Mouse (Mus musculus): ENCODE data around the gene Fitm1. TPM values are rescaled to one million over a fixed set of nuclear protein-coding genes. Genes with fewer than 3 reads are reported as not detected.

Fitm1 gene
- polyA plus RNA-seq, 1 experiment = not detected

DNA sequence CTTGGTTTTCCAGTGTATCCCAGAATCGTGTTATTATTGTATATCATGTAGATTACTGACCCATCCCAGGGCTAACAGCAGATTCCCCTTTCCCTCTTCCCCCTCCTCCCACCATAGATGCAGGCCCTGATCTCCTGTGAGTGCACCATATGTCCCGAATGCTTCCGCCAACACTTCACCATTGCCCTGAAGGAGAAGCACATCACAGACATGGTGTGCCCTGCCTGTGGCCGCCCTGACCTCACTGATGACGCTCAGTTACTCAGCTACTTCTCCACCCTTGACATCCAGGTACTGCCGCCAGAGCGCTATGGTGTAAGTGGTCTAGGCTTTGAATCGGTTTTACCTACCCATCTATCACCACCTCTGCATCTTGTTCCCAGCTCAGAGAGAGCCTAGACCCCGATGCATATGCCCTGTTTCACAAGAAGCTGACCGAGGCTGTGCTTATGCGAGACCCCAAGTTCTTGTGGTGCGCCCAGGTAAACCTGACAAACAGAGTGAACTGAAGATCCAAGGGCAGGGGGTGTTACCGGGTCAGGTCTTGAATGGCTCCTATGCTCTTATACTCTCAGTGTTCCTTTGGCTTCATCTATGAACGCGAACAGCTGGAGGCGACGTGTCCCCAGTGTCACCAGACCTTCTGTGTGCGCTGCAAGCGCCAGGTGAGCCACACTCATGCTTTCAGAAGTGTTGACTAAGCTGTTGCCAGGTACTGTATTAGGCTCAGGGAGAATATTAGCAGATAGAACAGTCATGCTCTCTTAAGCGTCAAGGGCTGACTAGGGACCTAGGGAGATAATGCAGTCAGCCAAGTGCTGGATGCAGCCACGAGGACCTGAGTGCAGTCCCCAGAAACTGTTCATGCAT is 23.3 kb downstream of the Fitm1 start:
- Histone ChIP-seq H3K4me3 (replicated peaks) (no peak overlapping the region), H3K4me1 (ENCODE audit: control insufficient read depth) (peaks cover 26% of the 10 kb centered on the region), H3K36me3 (ENCODE audit: control insufficient read depth) (peaks cover 96% of the 10 kb centered on the region), H3K9me3 (ENCODE audit: control insufficient read depth, low read length) (no peaks in the 10 kb centered on the region), H3K27me3 (ENCODE audit: control insufficient read depth) (no peaks in the 10 kb centered on the region)
- no peak for TF ChIP-seq GATA1 (IDR thresholded peaks at IDR 0.05; ENCODE audit: low read length)
- no peak for TF ChIP-seq TAL1 (IDR thresholded peaks at IDR 0.05; ENCODE audit: low read length)

DNA sequence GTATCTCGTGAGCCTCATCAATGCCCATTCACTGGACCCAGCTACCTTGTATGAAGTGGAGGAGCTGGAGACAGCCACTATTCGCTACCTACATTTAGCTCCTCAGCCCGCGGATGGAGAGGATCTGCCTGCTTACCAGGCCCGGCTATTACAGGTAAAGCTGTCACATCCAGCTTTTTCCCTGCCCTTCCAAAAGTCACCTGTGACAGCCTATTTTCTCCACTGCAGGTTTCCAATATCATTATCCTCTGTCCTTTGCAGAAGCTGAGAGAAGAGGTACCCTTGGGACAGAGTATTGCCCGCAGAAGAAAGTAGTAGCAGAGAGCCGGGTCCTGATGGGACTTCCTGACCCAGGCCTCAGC is 27.8 kb downstream of the Fitm1 start, which contains the start of gene Irf9:
Gene Irf9 (plus strand): TSS at position 301 of the 362 bp plus-strand sequence.
- TF ChIP-seq TAL1 (IDR thresholded peaks at IDR 0.05; ENCODE audit: low read length) = no peak
- TF ChIP-seq GATA1 (IDR thresholded peaks at IDR 0.05; ENCODE audit: low read length) = no peak
- no peaks in the 10 kb centered on the region for H3K27me3 ChIP-seq (ENCODE audit: control insufficient read depth)
- H3K9me3 ChIP-seq (ENCODE audit: control insufficient read depth, low read length) = no peaks in the 10 kb centered on the region
- H3K36me3 ChIP-seq (ENCODE audit: control insufficient read depth) = peaks cover 92% of the 10 kb centered on the region
- H3K4me1 ChIP-seq (ENCODE audit: control insufficient read depth) = peaks cover 55% of the 10 kb centered on the region
- peak within 1 kb of the TSS; percentile 73 for H3K4me3 ChIP-seq (replicated peaks)

DNA sequence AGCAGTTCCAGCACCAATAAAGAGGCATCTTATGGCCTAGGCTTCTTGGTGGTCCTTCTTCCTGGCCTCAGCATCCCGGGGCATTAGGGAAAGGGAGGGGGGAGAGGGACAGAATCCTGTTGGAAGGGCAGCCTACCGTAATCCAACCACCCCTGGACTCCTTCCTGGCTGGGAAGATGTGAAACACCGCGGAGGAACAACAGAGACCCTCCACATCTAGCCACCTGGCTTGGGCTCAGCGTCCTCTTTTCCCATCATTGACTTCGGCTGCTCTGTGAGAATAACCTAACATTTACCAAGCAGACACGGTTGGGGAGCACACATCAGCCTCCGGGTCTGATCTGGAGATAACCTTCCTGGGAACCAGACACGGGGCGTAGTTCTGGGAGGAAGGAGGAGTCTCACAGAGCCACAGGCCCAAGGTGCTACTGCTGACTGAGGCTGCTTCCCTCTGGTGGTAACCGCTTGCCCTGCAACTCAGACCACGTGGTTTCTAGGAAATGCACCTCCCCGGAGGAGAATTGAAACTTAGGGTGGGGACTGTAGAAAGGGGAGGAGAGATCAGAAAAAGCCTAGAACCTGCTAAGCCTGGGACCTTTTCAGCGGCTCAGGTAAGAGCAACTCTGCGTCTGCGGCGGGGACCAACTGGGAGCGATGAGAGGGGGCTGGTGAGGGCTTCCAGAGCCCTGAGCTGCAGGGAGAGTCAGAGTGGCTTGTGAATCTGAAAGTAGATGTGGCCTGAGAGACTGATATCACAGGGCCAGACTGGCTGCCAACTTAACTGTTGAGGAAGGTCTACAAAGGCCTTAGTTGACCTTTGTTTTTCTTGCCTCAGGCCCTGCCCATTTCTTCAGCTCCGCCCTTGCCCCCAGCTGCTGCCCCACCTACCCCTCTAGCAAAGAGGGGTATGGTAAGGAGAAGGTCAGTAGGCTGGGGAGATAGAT is 28.5 kb downstream of the Fitm1 start:
- Histone ChIP-seq H3K27me3 (ENCODE audit: control insufficient read depth) (no peaks in the 10 kb centered on the region), H3K4me1 (ENCODE audit: control insufficient read depth) (peaks cover 56% of the 10 kb centered on the region), H3K36me3 (ENCODE audit: control insufficient read depth) (peaks cover 92% of the 10 kb centered on the region), H3K9me3 (ENCODE audit: control insufficient read depth, low read length) (no peaks in the 10 kb centered on the region), H3K4me3 (replicated peaks) (peak overlapping the region; percentile 73)
- TF ChIP-seq GATA1 (IDR thresholded peaks at IDR 0.05; ENCODE audit: low read length) (peak; percentile 98), TAL1 (IDR thresholded peaks at IDR 0.05; ENCODE audit: low read length) (no peak)

DNA sequence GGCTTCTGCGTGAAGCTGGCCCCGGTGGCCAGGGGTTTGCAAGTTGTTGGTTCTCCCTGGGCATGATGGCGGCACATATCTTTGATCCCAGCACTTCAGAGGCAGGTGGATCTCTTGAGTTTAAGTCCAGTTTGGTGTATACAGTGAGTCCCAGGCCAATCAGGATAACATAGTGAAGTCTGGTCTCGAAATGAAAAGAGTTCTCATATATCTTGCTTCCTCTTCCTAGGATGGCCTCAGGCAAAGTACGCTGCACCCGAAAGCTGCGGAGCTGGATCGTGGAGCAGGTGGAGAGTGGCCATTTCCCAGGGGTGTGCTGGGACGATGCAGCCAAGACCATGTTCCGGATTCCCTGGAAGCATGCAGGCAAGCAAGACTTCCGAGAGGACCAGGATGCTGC is 29.4 kb downstream of the Fitm1 start:
- H3K27me3 ChIP-seq (ENCODE audit: control insufficient read depth) = no peaks in the 10 kb centered on the region
- H3K4me1 ChIP-seq (ENCODE audit: control insufficient read depth) = peaks cover 56% of the 10 kb centered on the region
- TF ChIP-seq TAL1 (IDR thresholded peaks at IDR 0.05; ENCODE audit: low read length) (no peak), GATA1 (IDR thresholded peaks at IDR 0.05; ENCODE audit: low read length) (no peak)
- peaks cover 92% of the 10 kb centered on the region for H3K36me3 ChIP-seq (ENCODE audit: control insufficient read depth)
- H3K9me3 ChIP-seq (ENCODE audit: control insufficient read depth, low read length) = no peaks in the 10 kb centered on the region
- peak overlapping the region; percentile 73 for H3K4me3 ChIP-seq (replicated peaks)

DNA sequence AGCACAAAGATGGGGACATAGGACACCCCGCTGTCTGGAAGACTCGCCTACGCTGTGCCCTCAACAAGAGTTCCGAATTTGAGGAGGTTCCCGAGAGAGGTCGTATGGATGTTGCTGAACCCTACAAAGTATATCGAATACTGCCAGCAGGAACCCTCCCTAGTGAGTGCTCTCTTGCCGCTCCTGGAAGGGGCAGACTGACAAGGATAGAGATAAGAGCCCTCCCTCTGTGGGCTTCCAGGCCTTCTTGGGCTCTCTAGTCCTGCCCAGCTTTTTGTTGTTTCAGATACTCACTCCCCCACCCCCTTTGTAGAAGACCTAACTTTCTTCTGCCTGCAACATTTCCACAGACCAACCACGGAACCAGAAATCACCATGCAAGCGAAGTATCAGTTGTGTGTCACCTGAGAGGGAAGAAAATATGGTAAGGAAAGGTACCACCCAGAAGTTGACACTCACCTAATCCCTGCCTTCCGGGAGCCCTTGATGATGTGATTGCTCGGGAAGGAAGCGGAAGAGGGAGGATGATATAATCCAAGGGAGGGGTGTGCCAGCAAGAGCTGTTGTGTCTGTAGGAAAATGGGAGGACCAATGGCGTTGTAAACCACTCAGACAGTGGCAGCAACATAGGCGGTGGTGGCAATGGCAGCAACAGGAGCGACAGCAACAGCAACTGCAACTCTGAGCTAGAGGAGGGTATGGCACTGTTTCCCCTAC is 30.5 kb downstream of the Fitm1 start:
- Histone ChIP-seq H3K36me3 (ENCODE audit: control insufficient read depth) (peaks cover 90% of the 10 kb centered on the region), H3K4me1 (ENCODE audit: control insufficient read depth) (peaks cover 57% of the 10 kb centered on the region), H3K4me3 (replicated peaks) (peak overlapping the region; percentile 25), H3K27me3 (ENCODE audit: control insufficient read depth) (no peaks in the 10 kb centered on the region), H3K9me3 (ENCODE audit: control insufficient read depth, low read length) (no peaks in the 10 kb centered on the region)
- TF ChIP-seq GATA1 (IDR thresholded peaks at IDR 0.05; ENCODE audit: low read length) (no peak), TAL1 (IDR thresholded peaks at IDR 0.05; ENCODE audit: low read length) (no peak)

DNA sequence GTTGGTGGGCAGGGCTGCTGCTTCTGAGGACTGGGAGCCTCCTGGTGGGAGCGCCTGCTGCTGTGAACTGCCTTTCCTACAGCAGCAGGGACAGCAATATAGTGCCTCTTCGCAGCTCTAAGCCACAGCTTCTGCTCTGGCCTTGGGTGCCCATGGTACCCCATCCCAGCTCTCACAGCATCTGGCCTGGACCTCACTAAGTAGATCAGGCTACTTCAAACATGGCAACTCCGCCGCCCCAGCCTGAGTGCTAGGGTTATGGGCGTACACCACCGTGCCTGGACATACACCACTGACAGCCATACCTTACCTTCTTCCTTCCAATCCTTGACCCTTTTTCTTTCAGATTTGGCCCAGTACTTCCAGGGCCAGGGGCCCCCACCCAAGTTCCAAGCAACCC is 32.9 kb downstream of the Fitm1 start:
- Histone ChIP-seq H3K4me1 (ENCODE audit: control insufficient read depth) (peaks cover 54% of the 10 kb centered on the region), H3K27me3 (ENCODE audit: control insufficient read depth) (no peaks in the 10 kb centered on the region), H3K4me3 (replicated peaks) (no peak overlapping the region), H3K36me3 (ENCODE audit: control insufficient read depth) (peaks cover 68% of the 10 kb centered on the region), H3K9me3 (ENCODE audit: control insufficient read depth, low read length) (no peaks in the 10 kb centered on the region)
- TF ChIP-seq TAL1 (IDR thresholded peaks at IDR 0.05; ENCODE audit: low read length) = no peak
- TF ChIP-seq GATA1 (IDR thresholded peaks at IDR 0.05; ENCODE audit: low read length) = no peak

DNA sequence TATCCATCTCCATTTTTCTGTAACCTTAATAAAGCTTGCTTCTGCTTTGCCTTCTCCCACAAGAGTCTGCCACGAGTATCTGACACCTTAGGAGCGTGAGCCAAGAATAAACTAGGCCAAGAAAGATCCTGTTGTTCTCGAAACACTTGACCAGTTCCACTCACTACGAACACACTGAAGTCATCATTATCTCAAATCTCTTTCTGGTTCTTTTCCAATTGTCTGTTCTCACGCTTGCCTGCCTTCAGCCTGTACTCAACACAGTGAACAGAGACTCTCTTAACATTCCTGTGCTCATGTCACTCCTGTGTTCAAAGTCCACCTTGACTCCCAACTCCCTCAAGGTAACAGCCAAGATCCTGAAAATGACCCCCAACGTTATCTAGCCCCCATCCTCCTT is 37.9 kb downstream of the Fitm1 start:
- Histone ChIP-seq H3K27me3 (ENCODE audit: control insufficient read depth) (no peaks in the 10 kb centered on the region), H3K4me1 (ENCODE audit: control insufficient read depth) (peaks cover 53% of the 10 kb centered on the region), H3K4me3 (replicated peaks) (no peak overlapping the region), H3K9me3 (ENCODE audit: control insufficient read depth, low read length) (no peaks in the 10 kb centered on the region), H3K36me3 (ENCODE audit: control insufficient read depth) (peaks cover 26% of the 10 kb centered on the region)
- TF ChIP-seq GATA1 (IDR thresholded peaks at IDR 0.05; ENCODE audit: low read length) (no peak), TAL1 (IDR thresholded peaks at IDR 0.05; ENCODE audit: low read length) (no peak)

DNA sequence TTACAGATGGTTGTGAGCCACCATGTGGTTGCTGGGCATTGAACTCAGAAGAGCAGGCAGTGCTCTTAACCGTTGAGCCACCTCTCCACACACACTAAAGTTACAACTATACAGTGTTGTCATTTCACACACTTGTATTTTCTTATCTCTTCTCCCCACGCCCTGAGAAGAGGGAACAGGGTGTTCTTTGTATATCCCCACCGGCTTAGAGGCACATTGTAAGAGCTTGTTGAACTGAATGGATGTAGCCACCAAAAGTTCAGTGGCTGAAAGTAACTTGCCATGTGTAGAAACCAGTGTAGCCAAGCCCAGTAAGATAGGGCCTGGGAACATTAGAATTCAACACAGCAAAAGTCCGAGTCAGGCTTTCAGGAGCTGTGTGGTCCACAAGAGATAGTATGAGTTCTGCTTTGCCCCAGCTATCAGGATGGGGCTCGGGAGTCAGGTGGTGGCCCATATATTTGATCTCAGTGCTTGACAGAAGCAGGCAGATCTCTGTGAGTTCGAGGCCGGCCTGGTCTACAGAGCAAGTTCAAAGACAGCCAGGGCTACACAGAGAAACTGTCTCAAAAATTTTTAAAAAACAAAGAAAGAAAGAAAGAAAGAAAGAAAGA is 39.3 kb downstream of the Fitm1 start:
- Histone ChIP-seq H3K4me3 (replicated peaks) (no peak overlapping the region), H3K4me1 (ENCODE audit: control insufficient read depth) (peaks cover 65% of the 10 kb centered on the region), H3K27me3 (ENCODE audit: control insufficient read depth) (no peaks in the 10 kb centered on the region), H3K9me3 (ENCODE audit: control insufficient read depth, low read length) (no peaks in the 10 kb centered on the region), H3K36me3 (ENCODE audit: control insufficient read depth) (peaks cover 13% of the 10 kb centered on the region)
- 0 out of 2 replicates have a peak, but pooled peaks have one; percentile 31 for TF ChIP-seq GATA1 (IDR thresholded peaks at IDR 0.05; ENCODE audit: low read length)
- TF ChIP-seq TAL1 (IDR thresholded peaks at IDR 0.05; ENCODE audit: low read length) = no peak

Data from erythroblast, embryonic 14.5 days (primary cell).